Mouse (Mus musculus): ENCODE results near the gene Prcd. TPM values are rescaled to one million over a fixed set of nuclear protein-coding genes. Genes with fewer than 3 reads are reported as not detected.
A peak's percentile ranks its signal among the peaks of the same experiment; 100 is the strongest.
"Not testable (repeated sequence)": the region's sequence is repeated elsewhere in the genome, so short reads cannot be mapped to it uniquely, and the experiment has no call there.

The Prcd gene
- 0.59 and 0.86 TPM in 2 replicates for polyA plus RNA-seq (2016; fragmentation: Nextera tagmentation; extraction: Ambion mirVana)

GRCm38 (mm10) chr11:116653234-116653633, at the start of gene Prcd:
TSS of gene Prcd (plus strand) at chr11:116653534.
- Histone ChIP-seq H3K36me3 (no peaks in the 10 kb centered on the region), H3K4me2 (replicated peaks) (peak within 1 kb of the TSS; percentile 94), H3K4me3 (peak within 1 kb of the TSS; percentile 48), H3K27me3 (peaks cover 31% of the 10 kb centered on the region), H3K27ac (no peak within 1 kb of the TSS), H3K4me1 (peaks cover 49% of the 10 kb centered on the region), H3K9me3 (no peaks in the 10 kb centered on the region), H3K9ac (peak within 1 kb of the TSS; percentile 63)
- ATAC-seq (ENCODE audit: insufficient number of reproducible peaks, insufficient read depth, low FRiP score, low TSS enrichment), result no peak
- WGBS, result 4% methylated on average over 9 of the region's 10 CpGs

GRCm38 (mm10) chr11:116604097-116604496, 49.2 kb upstream of the Prcd start:
- Histone ChIP-seq H3K4me3 (no peak overlapping the region), H3K9me3 (no peaks in the 10 kb centered on the region), H3K9ac (no peak overlapping the region), H3K4me1 (no peaks in the 10 kb centered on the region), H3K36me3 (0 out of 2 replicates have a peak, but pooled peaks cover 10% of the 10 kb centered on the region), H3K27me3 (no peaks in the 10 kb centered on the region), H3K4me2 (replicated peaks) (no peak overlapping the region), H3K27ac (no peak overlapping the region)
- WGBS, result 87% methylated on average over 12 of the region's 12 CpGs
- no peak for ATAC-seq (ENCODE audit: insufficient number of reproducible peaks, insufficient read depth, low FRiP score, low TSS enrichment)

- Histone ChIP-seq H3K4me3 (no peak overlapping the region), H3K27me3 (no peaks in the 10 kb centered on the region), H3K36me3 (0 out of 2 replicates have a peak, but pooled peaks cover 4% of the 10 kb centered on the region), H3K9me3 (no peaks in the 10 kb centered on the region), H3K4me1 (no peaks in the 10 kb centered on the region), H3K9ac (no peak overlapping the region), H3K4me2 (replicated peaks) (no peak overlapping the region), H3K27ac (no peak overlapping the region)
- no peak for ATAC-seq (ENCODE audit: insufficient number of reproducible peaks, insufficient read depth, low FRiP score, low TSS enrichment)
- WGBS, result 87% methylated on average over 3 of the region's 3 CpGs
Observed at GRCm38 (mm10) chr11:116607717-116608116, 45.6 kb upstream of the Prcd start.

GRCm38 (mm10) chr11:116609965-116610630, 43.2 kb upstream of the Prcd start:
- H3K4me2 ChIP-seq (replicated peaks), result no peak overlapping the region
- no peaks in the 10 kb centered on the region for H3K4me1 ChIP-seq
- no peaks in the 10 kb centered on the region for H3K27me3 ChIP-seq
- no peak overlapping the region for H3K9ac ChIP-seq
- H3K4me3 ChIP-seq, result no peak overlapping the region
- no peak overlapping the region for H3K27ac ChIP-seq
- 83% methylated on average over 15 of the region's 15 CpGs for WGBS
- no peaks in the 10 kb centered on the region for H3K9me3 ChIP-seq
- no peak for ATAC-seq (ENCODE audit: insufficient number of reproducible peaks, insufficient read depth, low FRiP score, low TSS enrichment)
- 0 out of 2 replicates have a peak, but pooled peaks cover 2% of the 10 kb centered on the region for H3K36me3 ChIP-seq

- H3K36me3 ChIP-seq; H3K9me3 ChIP-seq; H3K9ac ChIP-seq; ATAC-seq (ENCODE audit: insufficient number of reproducible peaks, insufficient read depth, low FRiP score, low TSS enrichment); H3K4me3 ChIP-seq; H3K27ac ChIP-seq; H3K4me1 ChIP-seq; H3K27me3 ChIP-seq; H3K4me2 ChIP-seq (replicated peaks): not testable (repeated sequence)
- WGBS, result 89% methylated on average over 9 of the region's 9 CpGs
Observed at GRCm38 (mm10) chr11:116611168-116611567, 42.2 kb upstream of the Prcd start.

- H3K4me2 ChIP-seq (replicated peaks), result no peak overlapping the region
- no peak overlapping the region for H3K9ac ChIP-seq
- no peaks in the 10 kb centered on the region for H3K9me3 ChIP-seq
- no peak for ATAC-seq (ENCODE audit: insufficient number of reproducible peaks, insufficient read depth, low FRiP score, low TSS enrichment)
- no peak overlapping the region for H3K27ac ChIP-seq
- WGBS, result 86% methylated on average over 9 of the region's 9 CpGs
- H3K4me3 ChIP-seq, result no peak overlapping the region
- no peaks in the 10 kb centered on the region for H3K36me3 ChIP-seq
- no peaks in the 10 kb centered on the region for H3K27me3 ChIP-seq
- H3K4me1 ChIP-seq, result peaks cover 7% of the 10 kb centered on the region; the same call in 1 of the 2 replicates
Observed at GRCm38 (mm10) chr11:116611883-116612282, 41.5 kb upstream of the Prcd start.

- H3K27ac ChIP-seq, result no peak overlapping the region
- no peaks in the 10 kb centered on the region for H3K27me3 ChIP-seq
- H3K9me3 ChIP-seq, result no peaks in the 10 kb centered on the region
- no peaks in the 10 kb centered on the region for H3K36me3 ChIP-seq
- no peak for ATAC-seq (ENCODE audit: insufficient number of reproducible peaks, insufficient read depth, low FRiP score, low TSS enrichment)
- no peak overlapping the region for H3K9ac ChIP-seq
- H3K4me3 ChIP-seq, result no peak overlapping the region
- peaks cover 7% of the 10 kb centered on the region; the same call in 1 of the 2 replicates for H3K4me1 ChIP-seq
- 71% methylated on average over 1 of the region's 1 CpGs for WGBS
- no peak overlapping the region for H3K4me2 ChIP-seq (replicated peaks)
Observed at GRCm38 (mm10) chr11:116612554-116612953, 40.8 kb upstream of the Prcd start.

GRCm38 (mm10) chr11:116613234-116613633, 40.1 kb upstream of the Prcd start:
- Histone ChIP-seq H3K4me3 (no peak overlapping the region), H3K27me3 (no peaks in the 10 kb centered on the region), H3K36me3 (no peaks in the 10 kb centered on the region), H3K9ac (no peak overlapping the region), H3K9me3 (no peaks in the 10 kb centered on the region), H3K4me2 (replicated peaks) (no peak overlapping the region), H3K27ac (no peak overlapping the region), H3K4me1 (peaks cover 9% of the 10 kb centered on the region; the same call in 1 of the 2 replicates)
- WGBS, result 90% methylated on average over 6 of the region's 6 CpGs
- no peak for ATAC-seq (ENCODE audit: insufficient number of reproducible peaks, insufficient read depth, low FRiP score, low TSS enrichment)

GRCm38 (mm10) chr11:116615735-116616437, 37.4 kb upstream of the Prcd start:
- no peak overlapping the region for H3K9ac ChIP-seq
- H3K9me3 ChIP-seq, result no peaks in the 10 kb centered on the region
- H3K4me3 ChIP-seq, result no peak overlapping the region
- 47% methylated on average over 15 of the region's 15 CpGs for WGBS
- no peak overlapping the region for H3K4me2 ChIP-seq (replicated peaks)
- no peaks in the 10 kb centered on the region for H3K36me3 ChIP-seq
- H3K27ac ChIP-seq, result no peak overlapping the region
- ATAC-seq (ENCODE audit: insufficient number of reproducible peaks, insufficient read depth, low FRiP score, low TSS enrichment), result no peak
- no peaks in the 10 kb centered on the region for H3K27me3 ChIP-seq
- peaks cover 16% of the 10 kb centered on the region for H3K4me1 ChIP-seq

- Histone ChIP-seq H3K36me3 (no peaks in the 10 kb centered on the region), H3K27ac (no peak overlapping the region), H3K9ac (no peak overlapping the region), H3K27me3 (no peaks in the 10 kb centered on the region), H3K9me3 (no peaks in the 10 kb centered on the region), H3K4me3 (no peak overlapping the region), H3K4me2 (replicated peaks) (no peak overlapping the region), H3K4me1 (peaks cover 23% of the 10 kb centered on the region)
- no peak for ATAC-seq (ENCODE audit: insufficient number of reproducible peaks, insufficient read depth, low FRiP score, low TSS enrichment)
- 68% methylated on average over 10 of the region's 10 CpGs for WGBS
Observed at GRCm38 (mm10) chr11:116616438-116617118, 36.8 kb upstream of the Prcd start.

- no peak overlapping the region for H3K27ac ChIP-seq
- H3K27me3 ChIP-seq, result peaks cover 4% of the 10 kb centered on the region
- no peak overlapping the region for H3K9ac ChIP-seq
- H3K4me1 ChIP-seq, result peaks cover 32% of the 10 kb centered on the region
- no peak overlapping the region for H3K4me3 ChIP-seq
- no peak for ATAC-seq (ENCODE audit: insufficient number of reproducible peaks, insufficient read depth, low FRiP score, low TSS enrichment)
- H3K9me3 ChIP-seq, result no peaks in the 10 kb centered on the region
- 90% methylated on average over 7 of the region's 7 CpGs for WGBS
- H3K36me3 ChIP-seq, result no peaks in the 10 kb centered on the region
- no peak overlapping the region for H3K4me2 ChIP-seq (replicated peaks)
Observed at GRCm38 (mm10) chr11:116617641-116618040, 35.7 kb upstream of the Prcd start.

Measured in embryonic facial prominence, embryonic 12.5 days (tissue).